Mouse (Mus musculus) heart, adult 11 months (tissue): Measurements from ENCODE around the gene Itgam.
A peak's percentile ranks its signal among the peaks of the same experiment; 100 is the strongest.

Source experiments
- DNase-seq: peaks from one replicate; pipeline ENCODE4 v3.0.0; 2022

Gene Itgam

GRCm38 (mm10) chr7:128062456-128062855, at the start of gene Itgam, which contains the start of gene Gm49368:
Gene Itgam (plus strand): TSS chr7:128062640.
Gene Gm49368 (plus strand): TSS chr7:128062683.
- DNase-seq, result peak; percentile 89

- no peak for DNase-seq
Observed at GRCm38 (mm10) chr7:128013116-128013515, 49.3 kb upstream of the Itgam start.

- peak; percentile 85 for DNase-seq
Observed at GRCm38 (mm10) chr7:128016134-128016533, 46.3 kb upstream of the Itgam start.

GRCm38 (mm10) chr7:128016650-128017049, 45.8 kb upstream of the Itgam start:
- peak; percentile 77 for DNase-seq

- DNase-seq, result peak; percentile 65
Observed at GRCm38 (mm10) chr7:128018275-128018674, 44.2 kb upstream of the Itgam start.

- DNase-seq, result peak; percentile 72
Observed at GRCm38 (mm10) chr7:128019187-128019586, 43.3 kb upstream of the Itgam start.

- peak; percentile 37 for DNase-seq
Observed at GRCm38 (mm10) chr7:128022974-128023373, 39.5 kb upstream of the Itgam start.

GRCm38 (mm10) chr7:128023565-128023964, 38.9 kb upstream of the Itgam start:
- DNase-seq, result peak; percentile 90

- DNase-seq, result peak; percentile 51
Observed at GRCm38 (mm10) chr7:128024364-128024763, 38.1 kb upstream of the Itgam start.

- peak; percentile 67 for DNase-seq
Observed at GRCm38 (mm10) chr7:128024932-128025331, 37.5 kb upstream of the Itgam start.

- DNase-seq, result no peak
Observed at GRCm38 (mm10) chr7:128025381-128025780, 37.1 kb upstream of the Itgam start.

GRCm38 (mm10) chr7:128031403-128031976, 30.9 kb upstream of the Itgam start:
- peak; percentile 90 for DNase-seq

- DNase-seq, result peak; percentile 87
Observed at GRCm38 (mm10) chr7:128032290-128032988, 30.0 kb upstream of the Itgam start.

- DNase-seq, result no peak
Observed at GRCm38 (mm10) chr7:128032989-128033293, 29.5 kb upstream of the Itgam start.

GRCm38 (mm10) chr7:128033616-128034015, 28.8 kb upstream of the Itgam start:
- no peak for DNase-seq

- peak; percentile 60 for DNase-seq
Observed at GRCm38 (mm10) chr7:128042161-128042820, 20.1 kb upstream of the Itgam start.

GRCm38 (mm10) chr7:128044142-128044785, 18.2 kb upstream of the Itgam start:
- DNase-seq, result peak; percentile 43

- DNase-seq, result peak; percentile 12
Observed at GRCm38 (mm10) chr7:128045640-128046039, 16.8 kb upstream of the Itgam start.

- DNase-seq, result peak; percentile 94
Observed at GRCm38 (mm10) chr7:128048819-128049218, 13.6 kb upstream of the Itgam start.

- no peak for DNase-seq
Observed at GRCm38 (mm10) chr7:128049254-128049653, 13.2 kb upstream of the Itgam start.

- peak; percentile 96 for DNase-seq
Observed at GRCm38 (mm10) chr7:128050739-128051138, 11.7 kb upstream of the Itgam start.

GRCm38 (mm10) chr7:128053061-128053460, 9.4 kb upstream of the Itgam start:
- DNase-seq, result peak; percentile 94

- DNase-seq, result no peak
Observed at GRCm38 (mm10) chr7:128056917-128057444, 5.5 kb upstream of the Itgam start.
